Mouse (Mus musculus): ENCODE data around the gene Abhd2. TPM values are rescaled to one million over a fixed set of nuclear protein-coding genes. Genes with fewer than 3 reads are reported as not detected.

Abhd2 gene
- 101 TPM for total RNA-seq (2023)

DNA sequence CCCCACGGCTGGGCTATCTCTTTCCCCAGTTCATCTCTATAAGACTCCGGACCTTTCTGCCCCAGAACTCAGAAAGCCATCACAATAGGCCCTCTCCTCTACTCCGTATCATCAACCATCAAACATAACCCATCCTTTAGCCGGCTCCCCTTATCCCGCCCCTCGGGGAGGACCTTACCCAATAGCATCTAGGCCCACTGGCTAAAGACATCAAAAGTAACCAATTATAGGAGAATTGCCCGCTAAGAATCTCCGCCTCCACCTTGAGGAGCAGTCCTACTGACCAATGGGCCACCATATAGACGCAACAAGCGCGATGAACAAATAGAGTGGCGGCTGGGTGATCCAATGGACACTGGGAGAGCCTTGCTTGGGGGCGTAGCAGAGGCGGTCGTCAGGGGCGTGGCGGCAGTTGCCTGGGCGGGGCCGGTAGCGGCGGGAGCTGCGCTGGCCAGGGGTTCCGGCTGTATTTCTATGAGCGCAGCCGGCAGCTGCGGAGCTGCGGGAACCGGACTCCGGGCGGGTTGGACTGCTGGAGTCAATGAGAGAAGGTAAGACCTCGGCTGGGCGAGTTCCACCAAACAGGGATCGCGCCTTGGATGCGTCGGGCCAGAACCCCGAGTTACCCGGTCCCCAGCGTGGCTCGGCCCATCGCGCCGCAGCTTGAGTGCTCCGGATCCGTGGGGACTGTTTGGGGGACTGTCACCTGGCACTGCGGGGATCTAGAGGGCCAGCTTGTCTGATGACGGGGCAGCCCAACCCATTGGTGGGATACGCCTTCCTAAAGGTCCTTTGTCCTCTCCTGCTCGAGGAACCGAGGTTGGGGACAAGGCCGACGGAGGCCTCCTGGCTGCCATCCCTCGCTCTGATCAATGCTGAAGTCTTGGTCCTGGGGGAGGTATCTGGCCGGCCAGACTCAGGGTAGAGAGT, at the start of gene Abhd2:
Abhd2 (plus strand) TSS at position 411 of the 930 bp plus-strand sequence.

DNA sequence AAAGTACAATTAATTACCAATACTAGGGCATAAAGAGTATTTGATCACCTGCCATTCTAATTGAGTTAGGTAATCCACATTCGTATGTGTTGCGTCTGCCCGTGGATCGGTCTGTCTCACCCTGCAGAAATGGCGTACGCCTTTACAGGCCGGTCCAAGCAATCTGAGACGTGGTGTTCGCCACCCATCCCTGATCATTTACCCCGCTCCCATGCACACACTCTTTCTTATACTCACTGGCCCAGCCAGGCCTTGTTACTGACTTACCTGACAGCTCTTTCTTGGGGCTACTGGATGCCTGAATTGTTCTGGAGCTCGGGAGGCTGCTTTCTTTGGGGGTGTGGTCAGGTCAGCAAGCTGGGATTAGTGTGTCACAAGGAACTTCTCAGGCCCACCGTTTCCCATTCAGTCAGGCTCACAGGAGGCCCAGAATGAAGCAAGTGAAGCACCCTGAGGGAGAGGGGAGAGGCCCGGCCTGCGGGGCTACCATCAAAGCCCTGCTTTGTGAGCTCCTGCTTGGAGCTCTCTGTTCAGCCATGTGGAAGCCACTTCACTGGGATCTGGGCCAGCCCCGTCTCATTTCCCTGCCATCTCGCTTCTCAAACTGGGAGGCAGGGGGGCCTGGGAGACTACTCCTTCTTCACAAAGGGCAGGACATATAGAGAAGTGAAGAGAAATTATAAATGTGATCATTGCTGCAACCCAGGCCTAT, 113.6 kb downstream of the Abhd2 start, which contains the start of gene Rlbp1:
Rlbp1 (minus strand) TSS at position 627 of the 712 bp plus-strand sequence.

DNA sequence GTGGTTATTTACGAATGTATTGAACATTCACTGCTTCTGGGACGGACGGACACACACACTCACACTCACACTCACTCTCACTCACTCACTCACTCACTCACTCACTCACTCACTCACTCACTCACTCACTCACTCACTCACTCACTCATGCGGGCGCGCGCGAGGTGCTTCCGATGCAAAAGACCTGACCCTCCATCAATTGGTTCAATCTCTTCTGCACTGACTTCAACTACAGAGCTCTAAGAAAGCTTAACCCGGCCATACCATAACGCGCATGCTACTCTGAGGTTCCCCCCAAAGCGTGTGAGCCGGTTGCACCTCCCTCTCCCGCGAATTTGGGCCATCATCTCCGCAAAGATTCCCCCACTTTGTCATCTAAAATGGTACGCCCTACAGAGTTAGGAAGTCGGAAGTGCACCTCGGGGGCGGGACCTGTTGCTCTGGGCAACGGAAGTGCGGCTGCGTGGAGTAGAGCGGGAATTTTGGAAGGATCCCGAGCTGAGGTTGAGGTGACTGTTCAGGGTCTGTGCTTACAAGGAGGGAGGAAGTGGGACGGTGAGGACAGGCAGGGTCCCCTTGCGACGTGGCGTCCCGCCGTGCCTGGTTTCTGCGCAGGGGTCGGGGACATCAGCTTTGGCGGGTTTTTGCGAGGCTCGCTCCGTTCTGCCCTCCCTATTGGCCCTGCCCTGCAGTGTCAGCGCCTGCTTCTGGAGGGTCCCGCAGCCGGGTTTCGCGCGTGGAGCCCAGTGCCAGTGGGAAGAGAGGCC, 119.1 kb downstream of the Abhd2 start, which contains the start of gene Fanci:
Fanci (plus strand) TSS at position 47 of the 767 bp plus-strand sequence.

Other genes starting within 250 kb of the Abhd2 start
- gene Acan, start 219.7 kb upstream of the Abhd2 start, total RNA-seq (2023) = not detected
- not detected for gene Hapln3, start 142.2 kb upstream of the Abhd2 start, total RNA-seq (2023)
- gene Mfge8, start 124.1 kb upstream of the Abhd2 start, total RNA-seq (2023) = 35.3 TPM
- not detected for gene Rlbp1, start 113.8 kb downstream of the Abhd2 start, total RNA-seq (2023)
- 3.9 TPM for gene Fanci, start 118.7 kb downstream of the Abhd2 start, total RNA-seq (2023)
- gene Polg, start 193.2 kb downstream of the Abhd2 start, total RNA-seq (2023) = 184 TPM